Mouse (Mus musculus): ENCODE data around the gene Cggbp1. TPM values are rescaled to one million over a fixed set of nuclear protein-coding genes. Genes with fewer than 3 reads are reported as not detected.

Gene Cggbp1
- polyA plus RNA-seq, 1 experiment from 2014 or later, result 76.6 TPM

GRCm38 (mm10) chr16:64885547-64885946 is 33.8 kb downstream of the Cggbp1 start:
- Histone ChIP-seq H3K4me1 (replicated peaks; ENCODE audit: control insufficient read depth, insufficient read depth, low read length) (peaks cover 8% of the 10 kb centered on the region), H3K36me3 (ENCODE audit: control insufficient read depth, insufficient read depth, low read length) (no peaks in the 10 kb centered on the region), H3K9me3 (ENCODE audit: control insufficient read depth, low read length) (no peaks in the 10 kb centered on the region), H3K4me2 (ENCODE audit: low read length) (no peak overlapping the region), H3K9ac (ENCODE audit: low read length) (no peak overlapping the region), H3K27ac (ENCODE audit: low read depth) (no peak overlapping the region), H3K4me3 (ENCODE audit: low read depth, low read length) (no peak overlapping the region), H3K27me3 (replicated peaks; ENCODE audit: control insufficient read depth, insufficient read depth, low read length) (no peaks in the 10 kb centered on the region)
- 50% methylated on average over 4 of the region's 4 CpGs for WGBS
- ATAC-seq (replicated peaks; ENCODE audit: low FRiP score, low TSS enrichment, low read depth), result no peak
- DNase-seq (ENCODE audit: low spot score), result no peak

GRCm38 (mm10) chr16:64889496-64889895 is 37.7 kb downstream of the Cggbp1 start:
- no peak overlapping the region for H3K27ac ChIP-seq (ENCODE audit: low read depth)
- H3K9me3 ChIP-seq (ENCODE audit: control insufficient read depth, low read length), result no peaks in the 10 kb centered on the region
- ATAC-seq (replicated peaks; ENCODE audit: low FRiP score, low TSS enrichment, low read depth) (no peak), DNase-seq (ENCODE audit: low spot score) (no peak)
- H3K36me3 ChIP-seq (ENCODE audit: control insufficient read depth, insufficient read depth, low read length), result no peaks in the 10 kb centered on the region
- no peak overlapping the region for H3K9ac ChIP-seq (ENCODE audit: low read length)
- no peak overlapping the region for H3K4me3 ChIP-seq (ENCODE audit: low read depth, low read length)
- H3K4me1 ChIP-seq (replicated peaks; ENCODE audit: control insufficient read depth, insufficient read depth, low read length), result peaks cover 2% of the 10 kb centered on the region
- no peak overlapping the region for H3K4me2 ChIP-seq (ENCODE audit: low read length)
- no peaks in the 10 kb centered on the region for H3K27me3 ChIP-seq (replicated peaks; ENCODE audit: control insufficient read depth, insufficient read depth, low read length)
- 95% methylated on average over 3 of the region's 3 CpGs for WGBS

GRCm38 (mm10) chr16:64899084-64899483 is 47.3 kb downstream of the Cggbp1 start:
- no peaks in the 10 kb centered on the region for H3K9me3 ChIP-seq (ENCODE audit: control insufficient read depth, low read length)
- ATAC-seq (replicated peaks; ENCODE audit: low FRiP score, low TSS enrichment, low read depth) (no peak), DNase-seq (ENCODE audit: low spot score) (no peak)
- no peaks in the 10 kb centered on the region for H3K36me3 ChIP-seq (ENCODE audit: control insufficient read depth, insufficient read depth, low read length)
- no peak overlapping the region for H3K4me3 ChIP-seq (ENCODE audit: low read depth, low read length)
- H3K4me2 ChIP-seq (ENCODE audit: low read length), result no peak overlapping the region
- H3K4me1 ChIP-seq (replicated peaks; ENCODE audit: control insufficient read depth, insufficient read depth, low read length), result no peaks in the 10 kb centered on the region
- H3K9ac ChIP-seq (ENCODE audit: low read length), result no peak overlapping the region
- H3K27me3 ChIP-seq (replicated peaks; ENCODE audit: control insufficient read depth, insufficient read depth, low read length), result no peaks in the 10 kb centered on the region
- no peak overlapping the region for H3K27ac ChIP-seq (ENCODE audit: low read depth)
- 73% methylated on average over 2 of the region's 2 CpGs for WGBS

GRCm38 (mm10) chr16:64903328-64903727 is 51.5 kb downstream of the Cggbp1 start:
- 48% methylated on average over 2 of the region's 2 CpGs for WGBS
- H3K27me3 ChIP-seq (replicated peaks; ENCODE audit: control insufficient read depth, insufficient read depth, low read length), result no peaks in the 10 kb centered on the region
- no peak overlapping the region for H3K27ac ChIP-seq (ENCODE audit: low read depth)
- no peak overlapping the region for H3K4me2 ChIP-seq (ENCODE audit: low read length)
- H3K4me3 ChIP-seq (ENCODE audit: low read depth, low read length), result no peak overlapping the region
- H3K9ac ChIP-seq (ENCODE audit: low read length), result no peak overlapping the region
- ATAC-seq (replicated peaks; ENCODE audit: low FRiP score, low TSS enrichment, low read depth) (no peak), DNase-seq (ENCODE audit: low spot score) (no peak)
- H3K4me1 ChIP-seq (replicated peaks; ENCODE audit: control insufficient read depth, insufficient read depth, low read length), result no peaks in the 10 kb centered on the region
- no peaks in the 10 kb centered on the region for H3K9me3 ChIP-seq (ENCODE audit: control insufficient read depth, low read length)
- H3K36me3 ChIP-seq (ENCODE audit: control insufficient read depth, insufficient read depth, low read length), result no peaks in the 10 kb centered on the region

- no peak overlapping the region for H3K27ac ChIP-seq (ENCODE audit: low read depth)
- no peaks in the 10 kb centered on the region for H3K4me1 ChIP-seq (replicated peaks; ENCODE audit: control insufficient read depth, insufficient read depth, low read length)
- ATAC-seq (replicated peaks; ENCODE audit: low FRiP score, low TSS enrichment, low read depth), result no peak
- no peak for DNase-seq (ENCODE audit: low spot score)
- no peak overlapping the region for H3K4me3 ChIP-seq (ENCODE audit: low read depth, low read length)
- H3K4me2 ChIP-seq (ENCODE audit: low read length), result no peak overlapping the region
- H3K36me3 ChIP-seq (ENCODE audit: control insufficient read depth, insufficient read depth, low read length), result no peaks in the 10 kb centered on the region
- 29% methylated on average over 3 of the region's 3 CpGs for WGBS
- H3K9ac ChIP-seq (ENCODE audit: low read length), result no peak overlapping the region
- H3K9me3 ChIP-seq (ENCODE audit: control insufficient read depth, low read length), result no peaks in the 10 kb centered on the region
- no peaks in the 10 kb centered on the region for H3K27me3 ChIP-seq (replicated peaks; ENCODE audit: control insufficient read depth, insufficient read depth, low read length)
Observed at GRCm38 (mm10) chr16:64907112-64907511, 55.3 kb downstream of the Cggbp1 start.

- Histone ChIP-seq H3K4me1 (replicated peaks; ENCODE audit: control insufficient read depth, insufficient read depth, low read length) (no peaks in the 10 kb centered on the region), H3K4me2 (ENCODE audit: low read length) (no peak overlapping the region), H3K9me3 (ENCODE audit: control insufficient read depth, low read length) (no peaks in the 10 kb centered on the region), H3K27me3 (replicated peaks; ENCODE audit: control insufficient read depth, insufficient read depth, low read length) (no peaks in the 10 kb centered on the region), H3K27ac (ENCODE audit: low read depth) (no peak overlapping the region), H3K4me3 (ENCODE audit: low read depth, low read length) (no peak overlapping the region), H3K36me3 (ENCODE audit: control insufficient read depth, insufficient read depth, low read length) (no peaks in the 10 kb centered on the region), H3K9ac (ENCODE audit: low read length) (no peak overlapping the region)
- ATAC-seq (replicated peaks; ENCODE audit: low FRiP score, low TSS enrichment, low read depth) (no peak), DNase-seq (ENCODE audit: low spot score) (no peak)
- WGBS, result 82% methylated on average over 10 of the region's 10 CpGs
Observed at GRCm38 (mm10) chr16:64908747-64909146, 57.0 kb downstream of the Cggbp1 start.

Other genes with a start within 250 kb of the Cggbp1 start
- gene Csnka2ip, start 249.6 kb upstream of the Cggbp1 start, polyA plus RNA-seq (2014; fragmentation: Nextera tagmentation; extraction: Ambion mirVana), result not detected in 2 replicates
- 20.9 and 24.0 TPM in 2 replicates for gene 4930453N24Rik, start 80.8 kb upstream of the Cggbp1 start, polyA plus RNA-seq (2014; fragmentation: Nextera tagmentation; extraction: Ambion mirVana)
- 7.5 and 7.9 TPM in 2 replicates for gene Zfp654, start 344 bp upstream of the Cggbp1 start, polyA plus RNA-seq (2014; fragmentation: Nextera tagmentation; extraction: Ambion mirVana)

Data from intestine, embryonic 14.5 days (tissue).